Mouse (Mus musculus): Measurements from ENCODE around the gene Enc1. TPM values are rescaled to one million over a fixed set of nuclear protein-coding genes. Genes with fewer than 3 reads are reported as not detected.

Gene Enc1
- polyA plus RNA-seq, 1 experiment from 2014 or later: 18.6 TPM

Other genes with a start within 250 kb of the Enc1 start
- not detected in 2 replicates for gene 1700029F12Rik, start 206.7 kb upstream of the Enc1 start, polyA plus RNA-seq (2016; fragmentation: Nextera tagmentation; extraction: Ambion mirVana)
- gene Fam169a, start 173.8 kb upstream of the Enc1 start, polyA plus RNA-seq (2016; fragmentation: Nextera tagmentation; extraction: Ambion mirVana): 6.9 and 8.4 TPM in 2 replicates
- gene Gm6169, start 141.9 kb upstream of the Enc1 start, polyA plus RNA-seq (2016; fragmentation: Nextera tagmentation; extraction: Ambion mirVana): 0.62 and 0.75 TPM in 2 replicates
- 37.4 and 44.0 TPM in 2 replicates for gene Gfm2, start 103.2 kb upstream of the Enc1 start, polyA plus RNA-seq (2016; fragmentation: Nextera tagmentation; extraction: Ambion mirVana)
- gene Nsa2, start 103.2 kb upstream of the Enc1 start, polyA plus RNA-seq (2016; fragmentation: Nextera tagmentation; extraction: Ambion mirVana): 43.5 and 63.0 TPM in 2 replicates
- 18.7 and 23.4 TPM in 2 replicates for gene Hexb, start 42.7 kb upstream of the Enc1 start, polyA plus RNA-seq (2016; fragmentation: Nextera tagmentation; extraction: Ambion mirVana)